Mouse (Mus musculus) spleen, adult 12 weeks (tissue): ENCODE results near the gene Ccl12.

Experiments
- DNase-seq: peaks from one replicate; pipeline ENCODE4 v3.0.0; 2022; ENCODE audit warnings: low spot score

The Ccl12 gene

DNA sequence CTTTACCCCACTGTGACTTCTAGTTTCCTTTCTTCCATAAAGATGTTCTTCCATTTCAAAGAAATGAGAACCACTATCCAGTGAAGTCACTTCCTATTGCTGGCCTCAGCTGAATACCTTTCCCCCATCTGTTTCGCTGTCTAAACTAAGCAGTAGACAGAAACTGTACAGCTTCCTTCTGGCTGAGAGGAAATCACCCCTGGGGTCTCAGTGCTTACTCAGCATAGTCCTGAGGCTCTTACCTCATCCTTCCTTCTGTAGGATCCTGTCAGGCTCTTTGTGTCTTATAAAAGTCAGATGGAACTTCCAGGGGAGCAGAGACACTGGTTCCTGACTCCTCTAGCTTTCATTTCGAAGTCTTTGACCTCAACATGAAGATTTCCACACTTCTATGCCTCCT is at the start of gene Ccl12:
Gene Ccl12, plus strand, starts transcription at position 317 of the 400 bp plus-strand sequence.
- no peak for DNase-seq

DNA sequence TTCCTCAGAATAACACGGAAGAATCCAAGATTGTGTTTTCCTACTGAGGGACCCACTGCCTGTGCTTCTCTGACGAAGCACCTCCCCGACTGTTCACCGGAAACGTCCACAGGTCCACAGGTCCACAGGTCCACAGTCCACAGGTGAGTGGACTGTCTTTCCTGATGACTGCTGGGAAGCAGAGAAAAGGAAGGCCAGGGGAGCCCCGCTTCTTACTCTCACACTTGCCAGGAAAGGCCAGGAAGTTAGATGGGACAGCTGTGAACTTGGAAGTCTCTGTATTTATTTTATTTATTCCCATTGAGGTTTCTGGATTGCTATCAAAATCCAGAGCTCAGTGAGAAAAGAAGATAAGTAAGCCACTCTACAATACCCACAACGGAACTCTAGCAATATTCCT is 47.8 kb upstream of the Ccl12 start:
- DNase-seq, result no peak

DNA sequence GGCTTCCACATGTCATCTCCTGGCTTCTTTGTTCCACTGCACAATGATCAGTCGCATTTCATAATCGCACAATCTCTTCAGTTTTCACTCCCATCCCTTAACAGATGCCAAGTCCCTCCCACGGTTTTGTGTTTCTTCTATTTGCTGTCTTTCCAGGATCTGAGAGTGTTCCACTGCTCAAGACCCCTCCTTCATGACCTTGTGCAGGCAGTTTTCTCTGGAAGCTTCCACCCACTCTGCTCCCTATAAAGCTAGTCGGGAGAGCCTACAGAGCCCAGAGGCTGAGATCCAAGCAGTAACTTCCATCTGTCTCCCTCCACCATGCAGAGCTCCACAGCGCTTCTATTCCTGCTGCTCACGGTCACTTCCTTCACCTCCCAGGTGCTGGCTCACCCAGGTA is 44.0 kb upstream of the Ccl12 start, which contains the start of gene Ccl11:
Gene Ccl11, plus strand, starts transcription at position 178 of the 400 bp plus-strand sequence.
- no peak for DNase-seq

DNA sequence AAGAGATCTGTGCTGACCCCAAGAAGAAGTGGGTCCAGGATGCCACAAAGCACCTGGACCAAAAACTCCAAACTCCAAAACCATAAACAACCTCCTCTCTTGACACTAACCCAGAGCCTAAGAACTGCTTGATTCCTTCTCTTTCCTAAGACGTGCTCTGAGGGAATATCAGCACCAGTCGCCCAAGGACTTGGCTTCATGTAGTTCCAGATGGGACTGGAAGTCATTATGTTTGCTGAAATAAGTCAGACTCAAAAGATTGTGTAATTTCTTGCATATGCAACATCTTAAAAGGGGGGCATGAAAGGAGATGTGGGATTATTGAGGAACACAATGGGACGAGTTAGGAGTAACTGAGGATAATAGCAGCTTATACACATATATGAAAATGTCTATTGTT is 39.4 kb upstream of the Ccl12 start:
- DNase-seq, result no peak

DNA sequence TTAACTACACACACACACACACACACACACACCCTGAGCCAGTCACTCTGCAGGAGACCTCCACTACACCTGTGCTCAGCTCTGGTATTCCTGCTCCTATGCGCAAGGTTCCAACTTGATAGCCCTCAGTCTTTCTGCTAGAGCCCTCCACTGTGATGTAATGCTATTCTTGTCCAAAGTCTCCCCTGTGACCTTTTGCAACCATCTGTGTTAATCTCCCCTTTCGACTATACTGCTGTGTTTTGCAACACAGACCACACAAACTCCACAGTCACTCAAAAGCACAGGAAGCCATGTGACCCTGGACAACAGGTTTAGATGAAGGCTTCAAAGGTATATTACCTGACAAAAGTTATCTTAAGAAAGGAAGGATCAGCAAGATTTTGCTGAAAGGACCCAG is 38.2 kb upstream of the Ccl12 start:
- no peak for DNase-seq

DNA sequence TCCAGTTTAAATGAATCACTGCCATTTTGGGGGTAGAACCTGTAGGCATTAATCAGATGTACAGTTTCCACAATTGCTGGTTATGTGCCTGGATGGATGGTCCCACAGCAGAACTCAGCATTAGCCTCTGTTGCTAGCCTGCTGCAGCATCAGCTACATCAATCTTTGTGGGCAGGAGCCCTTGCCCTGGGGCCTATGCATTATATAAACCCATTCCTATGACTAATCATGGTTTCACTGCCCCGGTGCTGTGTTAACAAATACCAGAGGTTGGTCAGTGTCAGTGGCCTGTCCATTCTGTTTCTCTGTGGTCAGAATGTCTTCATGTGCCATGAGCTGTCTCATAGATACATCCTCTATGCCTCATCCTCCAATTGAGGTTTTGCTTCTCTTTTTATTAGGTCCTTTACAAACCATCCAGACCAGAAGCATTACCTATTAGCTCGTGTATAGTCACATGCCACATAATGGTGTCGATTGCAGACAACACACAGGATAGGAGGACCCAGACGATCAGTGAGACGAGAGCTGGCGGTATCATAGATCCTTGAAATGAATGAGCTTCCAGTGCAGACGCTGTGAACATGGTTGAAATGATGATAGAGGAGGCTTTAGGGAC is 34.6 kb upstream of the Ccl12 start:
- DNase-seq, result no peak

DNA sequence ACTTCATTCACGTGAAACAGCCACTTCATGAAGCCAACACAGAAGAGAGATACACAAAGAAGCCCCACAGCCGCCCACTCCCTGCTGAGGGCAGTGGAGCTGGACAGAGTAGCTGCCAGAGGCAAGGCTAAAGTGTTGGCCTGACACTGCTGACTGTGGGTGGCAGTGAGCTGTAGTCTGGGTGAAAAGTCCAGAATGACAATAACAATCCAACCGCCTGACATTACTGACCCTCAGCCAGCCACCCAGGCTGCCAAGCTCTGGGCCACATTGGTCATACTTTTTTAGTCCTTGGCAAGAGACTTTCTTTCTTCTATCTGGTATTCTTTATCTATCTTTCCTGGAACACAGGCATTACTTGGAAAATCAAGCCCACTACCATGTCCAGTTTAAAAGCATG is 30.6 kb upstream of the Ccl12 start:
- no peak for DNase-seq

DNA sequence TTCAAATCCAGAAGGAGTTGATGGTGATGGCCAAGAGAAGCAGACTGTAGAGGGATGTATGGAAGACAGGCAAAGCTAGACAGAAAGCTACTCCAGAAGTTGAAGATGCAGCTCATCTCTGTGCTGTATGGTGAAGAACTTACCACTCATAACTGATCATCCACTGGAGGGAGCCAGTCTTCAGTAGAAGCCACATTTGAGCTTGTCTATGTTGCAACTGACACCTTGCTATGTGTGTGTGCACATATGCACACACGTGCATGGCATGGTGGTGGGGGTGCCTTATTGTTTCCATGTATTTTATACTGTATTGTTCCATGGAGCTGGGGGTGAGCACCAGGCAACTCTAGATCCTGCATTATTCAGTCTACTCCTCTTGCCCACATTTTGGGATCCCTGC is 29.3 kb upstream of the Ccl12 start:
- no peak for DNase-seq

DNA sequence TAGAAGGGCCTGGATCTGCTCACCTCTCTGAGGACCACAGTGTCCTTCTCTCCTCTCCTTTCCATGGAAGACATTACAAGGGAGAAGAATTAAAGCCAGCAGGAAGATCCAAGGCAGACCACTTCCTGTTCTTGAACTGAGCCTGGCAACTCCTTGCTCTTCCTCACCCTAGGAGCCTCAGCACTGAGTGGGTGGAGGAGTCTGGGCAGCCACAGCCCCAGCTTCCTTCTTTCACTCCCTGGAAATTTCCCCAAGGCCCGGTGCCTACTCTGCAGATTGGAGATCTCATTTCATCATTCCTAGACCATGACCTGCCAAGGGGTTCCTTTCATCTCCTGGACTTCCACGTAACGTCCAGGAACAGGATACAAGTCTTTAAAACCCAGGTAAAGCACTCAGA is 28.7 kb upstream of the Ccl12 start:
- no peak for DNase-seq

DNA sequence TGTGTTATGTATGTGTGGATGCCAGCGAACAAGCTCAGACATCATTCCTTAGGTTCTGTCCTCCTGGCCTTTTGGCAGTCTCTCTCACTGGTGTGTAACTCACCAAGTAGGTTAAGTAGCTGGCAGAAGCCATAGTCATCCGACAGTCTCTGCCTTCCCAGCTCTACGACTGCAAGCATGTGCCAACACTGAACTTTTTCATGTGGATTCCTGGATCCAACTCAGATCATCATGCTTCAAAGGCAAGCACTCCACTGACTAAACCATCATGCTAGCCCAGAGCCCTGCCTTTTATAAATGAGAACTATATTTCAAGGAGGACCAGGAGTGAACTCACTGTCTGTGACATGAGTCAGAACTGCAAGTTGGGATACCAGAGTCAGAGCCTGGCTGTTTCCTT is 28.0 kb upstream of the Ccl12 start:
- no peak for DNase-seq

DNA sequence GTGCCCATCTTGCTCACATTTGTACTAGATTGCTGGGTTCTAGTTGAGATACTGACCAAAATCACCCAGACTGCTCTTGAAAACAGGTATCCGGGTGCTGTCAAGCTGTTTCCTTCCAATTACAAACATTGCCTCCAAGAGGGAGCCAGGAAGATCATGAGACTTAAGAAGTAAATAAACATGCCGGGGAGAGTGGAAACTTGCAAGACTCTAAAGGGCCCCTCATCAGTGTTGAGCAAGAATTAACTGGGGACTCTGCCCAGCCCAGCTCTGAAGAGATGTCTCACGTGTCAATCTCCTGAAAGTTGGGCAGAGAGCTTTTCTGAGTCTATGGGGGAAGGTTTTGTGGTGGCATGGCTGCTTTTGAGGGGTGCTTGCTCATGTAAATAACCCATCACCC is 24.6 kb upstream of the Ccl12 start:
- DNase-seq, result no peak

DNA sequence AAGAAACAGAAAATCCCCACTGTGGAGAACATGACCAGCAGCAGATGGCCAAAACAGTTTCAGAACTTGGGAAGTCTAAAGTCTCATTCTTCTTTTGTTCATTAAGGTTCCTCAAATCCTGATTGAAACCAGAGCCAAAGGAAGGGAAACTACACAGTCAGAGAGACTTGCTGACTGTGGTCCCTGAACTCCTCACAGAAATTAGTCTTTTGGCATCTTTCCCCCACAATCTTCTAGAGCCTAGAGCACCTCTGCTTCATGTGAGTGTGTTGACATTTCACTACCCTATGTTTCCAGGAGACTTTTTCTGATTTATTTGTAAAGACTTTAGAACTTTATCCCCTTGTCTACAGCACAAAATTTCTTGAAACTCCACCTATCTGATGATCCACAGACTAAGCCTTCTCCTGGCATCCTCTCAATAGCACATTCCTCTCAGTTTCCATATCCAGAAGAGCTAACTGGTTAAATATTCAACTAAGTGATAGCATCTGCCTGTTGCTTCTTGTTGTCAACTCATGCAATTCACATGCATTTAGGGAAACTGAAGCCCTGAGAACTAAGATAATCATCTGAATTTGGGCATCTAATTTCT is 23.4 kb upstream of the Ccl12 start:
- DNase-seq, result no peak

DNA sequence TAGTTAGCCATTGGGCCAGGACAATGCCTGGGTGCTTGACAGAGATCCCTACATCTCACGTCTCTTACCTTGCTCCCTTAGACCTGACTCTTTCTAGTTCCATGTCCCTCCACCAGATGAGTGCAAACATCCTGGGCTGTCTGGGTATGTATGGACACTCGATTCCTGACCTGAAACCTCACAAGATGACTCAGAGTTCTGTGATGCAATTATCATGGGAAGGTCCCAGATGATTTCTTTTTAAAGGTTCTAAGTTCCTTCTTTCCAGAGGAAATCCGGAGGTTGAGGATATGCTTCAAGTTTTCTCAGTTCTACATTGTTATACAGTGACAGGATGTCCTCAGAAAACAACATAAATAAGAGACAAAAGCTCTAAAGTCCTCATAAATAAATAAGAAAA is 20.8 kb upstream of the Ccl12 start:
- DNase-seq, result no peak

DNA sequence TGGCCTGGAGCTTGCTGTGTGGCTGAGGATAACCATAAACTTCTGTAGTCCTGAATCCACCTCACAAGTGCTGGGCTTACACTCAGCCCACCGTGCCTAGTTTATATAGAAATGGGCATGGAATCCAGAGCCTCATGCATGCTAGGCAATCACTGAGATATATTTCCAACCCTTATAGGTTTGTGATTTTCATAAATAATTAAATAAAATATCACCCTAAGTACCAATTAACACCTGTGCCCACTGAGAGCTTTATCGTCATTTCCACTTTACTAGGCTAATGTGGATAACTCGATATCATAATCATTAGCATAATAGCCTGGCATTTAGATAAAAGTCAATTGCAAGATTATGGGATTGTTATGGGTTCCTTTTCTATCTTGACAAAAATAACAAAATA is 17.3 kb upstream of the Ccl12 start:
- no peak for DNase-seq

DNA sequence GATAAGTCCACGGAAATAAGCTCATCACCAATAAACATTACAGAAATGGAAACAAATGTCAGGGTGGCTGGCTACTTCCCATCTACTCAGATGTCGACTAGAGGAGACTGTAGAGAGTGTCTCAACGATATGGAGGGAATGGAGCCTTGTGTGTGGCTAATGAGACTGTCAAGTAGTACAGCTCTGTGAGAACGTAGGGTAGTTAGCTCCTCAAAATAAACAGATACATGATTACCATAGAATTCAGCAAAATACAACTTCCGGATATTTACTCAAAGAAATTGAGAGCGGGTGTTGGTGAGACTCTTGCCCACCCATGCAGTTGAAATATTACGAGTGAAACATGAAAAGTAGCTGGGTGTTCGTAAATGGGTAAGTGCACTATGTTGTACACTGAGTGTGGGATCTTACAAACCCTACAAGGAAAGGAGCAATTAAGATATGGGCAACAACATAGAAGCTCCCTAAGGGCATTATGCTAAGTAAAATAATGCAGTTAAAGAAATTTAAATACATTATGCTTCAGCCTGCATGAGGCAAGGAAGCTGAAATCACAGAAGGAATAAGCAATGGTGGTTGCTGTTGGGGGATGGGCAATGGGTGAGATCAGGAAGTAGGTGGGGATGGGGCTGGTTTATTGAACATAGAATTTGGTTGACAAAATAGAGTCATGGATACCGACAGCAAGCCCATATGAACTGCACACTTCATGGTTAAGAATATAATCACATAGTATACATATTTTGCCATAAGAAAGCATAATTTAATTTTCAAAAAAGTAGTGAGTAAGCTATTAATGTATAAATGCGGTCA is 1.9 kb upstream of the Ccl12 start:
- no peak for DNase-seq

DNA sequence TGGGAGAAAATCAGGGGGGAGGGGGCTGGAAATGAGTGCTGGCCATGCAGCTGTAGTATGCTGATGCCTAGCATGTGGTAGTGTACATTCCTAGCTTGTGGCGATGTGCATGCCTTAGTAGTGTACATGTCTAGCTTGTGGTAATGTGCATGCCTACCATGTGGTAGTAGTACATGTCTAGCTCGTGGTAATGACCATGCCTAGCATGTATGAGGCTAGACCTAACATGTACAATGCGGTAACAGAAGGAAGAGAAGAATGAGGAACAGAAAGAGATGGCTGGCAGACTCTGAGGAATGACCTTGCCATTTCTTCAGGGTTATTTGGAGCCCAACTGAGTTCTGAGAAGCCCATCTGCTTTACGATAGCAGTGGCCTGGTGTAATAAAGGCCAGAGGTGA is 558 bp upstream of the Ccl12 start:
- no peak for DNase-seq

DNA sequence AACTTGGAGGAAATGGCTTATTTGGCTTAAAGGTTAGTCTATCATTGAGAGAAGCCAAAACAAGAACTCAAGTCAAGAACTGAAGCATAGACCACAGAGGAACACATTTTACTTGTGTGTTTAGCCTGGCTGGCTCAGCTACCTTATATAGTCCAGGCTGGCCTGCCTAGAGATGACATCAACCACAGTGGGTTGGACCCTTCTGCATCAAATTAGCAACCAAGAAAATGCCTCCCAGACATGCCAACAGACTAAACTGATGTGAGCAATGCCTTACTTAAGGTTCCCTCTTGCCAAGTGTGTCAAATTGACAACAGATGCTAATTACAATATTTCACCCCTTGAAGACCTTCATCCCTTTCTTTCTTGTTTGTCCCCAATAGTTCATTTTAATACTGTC is 8.0 kb downstream of the Ccl12 start:
- DNase-seq, result no peak

DNA sequence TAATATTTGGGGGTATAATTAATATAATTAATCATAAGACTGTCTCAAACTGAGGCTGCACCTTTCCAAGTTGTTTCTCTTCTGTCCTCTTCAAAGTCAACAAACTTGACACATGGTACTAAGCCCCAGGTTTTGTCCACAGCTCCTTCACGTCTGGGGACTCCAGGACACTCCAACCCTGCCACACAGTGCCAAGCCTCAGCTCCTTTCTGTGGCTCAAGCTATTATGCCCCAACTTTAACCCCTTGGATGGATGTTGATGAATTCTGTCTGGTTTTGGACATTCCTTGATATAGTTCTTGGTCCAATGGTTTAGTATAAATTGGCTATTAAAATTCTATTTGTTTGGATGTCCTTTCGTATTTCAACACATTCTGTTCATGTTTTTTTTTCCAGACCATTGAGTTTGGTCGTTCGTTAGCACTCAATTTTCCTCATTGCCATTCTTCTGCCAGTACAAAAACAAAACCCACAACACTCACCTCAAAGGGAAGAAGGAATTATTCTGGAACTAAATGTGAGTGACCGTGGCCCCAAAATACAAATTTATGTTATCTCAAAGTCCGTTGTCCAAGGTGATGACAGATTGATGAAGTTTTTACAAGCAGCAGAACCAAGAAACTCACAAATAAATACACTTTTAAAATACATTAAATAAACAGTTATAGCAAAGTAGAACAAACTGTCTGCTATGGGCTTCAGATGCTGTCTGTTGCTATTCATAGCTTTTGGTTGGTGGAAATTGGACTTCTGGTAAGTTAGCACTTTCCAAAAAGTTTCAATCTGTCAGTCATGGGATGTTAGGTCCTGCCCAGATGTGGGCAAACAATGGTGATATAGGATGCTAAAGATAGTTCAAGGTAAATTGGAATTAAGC is 9.0 kb downstream of the Ccl12 start:
- DNase-seq, result no peak

DNA sequence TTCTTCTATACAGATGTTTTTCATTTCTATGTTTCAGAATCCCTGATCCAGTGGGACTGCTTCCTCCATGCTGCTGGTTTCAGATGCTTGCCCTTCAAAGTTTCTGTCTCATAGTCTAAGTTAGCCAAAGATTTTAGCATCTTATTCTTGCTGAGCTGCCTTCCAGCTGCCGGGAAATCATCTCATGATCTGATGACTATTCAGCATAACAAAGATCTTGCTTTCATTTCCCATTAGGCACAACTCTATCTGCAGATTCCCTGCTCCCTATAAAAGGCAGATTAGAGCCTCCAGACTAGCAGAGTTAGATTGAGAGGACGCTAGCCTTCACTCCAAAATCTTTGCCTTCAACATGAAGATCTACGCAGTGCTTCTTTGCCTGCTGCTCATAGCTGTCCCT is 13.2 kb downstream of the Ccl12 start, which contains the start of gene Ccl8:
Gene Ccl8, plus strand, starts transcription at position 301 of the 400 bp plus-strand sequence.
- DNase-seq, result no peak

DNA sequence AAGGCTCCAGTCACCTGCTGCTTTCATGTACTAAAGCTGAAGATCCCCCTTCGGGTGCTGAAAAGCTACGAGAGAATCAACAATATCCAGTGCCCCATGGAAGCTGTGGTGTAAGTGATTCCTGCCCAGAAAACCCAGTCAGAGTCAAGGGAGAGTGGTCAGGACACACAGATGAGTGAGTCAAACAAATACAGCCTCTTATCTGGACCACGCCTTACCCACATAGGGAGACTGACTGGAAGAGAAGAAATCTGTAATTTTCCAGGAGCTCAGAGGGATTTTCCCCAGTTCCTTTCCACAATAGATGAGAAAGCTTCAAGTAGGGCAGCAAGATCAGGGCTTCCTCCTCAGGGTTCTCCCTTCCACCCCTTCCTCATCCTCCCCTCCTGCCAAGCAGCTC is 14.4 kb downstream of the Ccl12 start:
- DNase-seq, result no peak

DNA sequence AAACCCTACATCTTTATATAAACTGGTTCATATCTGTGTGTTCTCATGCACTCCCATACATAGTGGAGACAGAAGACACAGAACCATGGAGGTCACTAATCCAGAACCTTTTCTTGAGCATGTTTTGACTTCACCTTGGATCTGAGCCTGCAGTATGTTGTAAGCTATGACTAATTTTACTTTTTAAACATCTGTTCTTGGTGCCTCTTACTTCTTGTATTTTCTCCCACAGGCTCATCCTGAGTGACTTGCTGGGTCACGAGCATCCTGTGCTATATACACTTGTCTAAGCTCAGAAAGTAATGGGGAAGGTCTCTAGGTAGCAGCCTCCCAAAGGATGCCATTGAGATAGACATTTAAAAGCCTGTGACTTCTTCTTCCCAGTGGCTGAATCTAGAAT is 31.3 kb downstream of the Ccl12 start:
- no peak for DNase-seq

DNA sequence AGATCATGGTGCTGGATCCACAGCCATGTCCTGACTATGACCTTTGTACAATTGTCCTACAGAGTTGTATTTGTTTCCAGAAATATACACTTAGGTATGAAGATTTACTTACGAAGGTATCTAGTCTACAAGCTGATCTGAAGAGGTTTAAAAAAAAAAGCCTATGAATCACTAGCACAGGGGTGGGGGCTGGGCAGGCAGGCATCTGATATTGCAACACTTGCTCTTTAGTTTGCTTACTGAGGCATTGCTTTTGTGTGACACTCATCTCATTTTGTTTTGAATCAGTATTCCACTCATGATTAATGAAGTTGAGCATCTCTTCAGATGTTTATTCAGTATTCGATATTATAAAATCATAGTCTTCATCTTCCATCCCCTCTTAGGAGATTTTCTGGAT is 34.6 kb downstream of the Ccl12 start:
- no peak for DNase-seq
